Mouse (Mus musculus) C2C12 (cell line): ENCODE results near the gene Cdkn2d. TPM values are rescaled to one million over a fixed set of nuclear protein-coding genes. Genes with fewer than 3 reads are reported as not detected.
A peak's percentile ranks its signal among the peaks of the same experiment; 100 is the strongest.
"Not testable (repeated sequence)": the region's sequence is repeated elsewhere in the genome, so short reads cannot be mapped to it uniquely, and the experiment has no call there.

Experiments used
- H3K27me3 ChIP-seq: one replicate; pipeline ENCODE4 v1.6.1; 2011; ENCODE audit not compliant: control insufficient read depth, insufficient read depth, insufficient read length
- H3K36me3 ChIP-seq: one replicate; pipeline ENCODE4 v1.6.1; 2011; ENCODE audit not compliant: control insufficient read depth, insufficient read depth
- H3K4me3 ChIP-seq: one replicate; pipeline ENCODE4 v1.5.1; 2011; ENCODE audit warnings: mild to moderate bottlenecking, control low read depth; ENCODE audit not compliant: poor library complexity, insufficient read depth, severe bottlenecking
- H3K79me2 ChIP-seq: one replicate; pipeline ENCODE4 v1.6.1; 2011; ENCODE audit not compliant: control insufficient read depth, insufficient read depth
- H3K79me3 ChIP-seq: one replicate; pipeline ENCODE4 v1.6.1; 2011; ENCODE audit warnings: low read depth, control low read depth
- H3ac ChIP-seq: one replicate; pipeline ENCODE3; 2011; ENCODE audit warnings: low read depth; ENCODE audit not compliant: control insufficient read depth, insufficient read length
- CEBPB ChIP-seq: IDR thresholded peaks from one replicate; pipeline ENCODE4 v1.6.1; 2011; ENCODE audit warnings: low read depth, mild to moderate bottlenecking, control low read depth, moderate library complexity
- CTCF ChIP-seq: IDR thresholded peaks from one replicate; pipeline ENCODE4 v1.5.1; 2011; ENCODE audit not compliant: control insufficient read depth, insufficient read depth, insufficient read length
- FOSL1 ChIP-seq: IDR thresholded peaks from one replicate; pipeline ENCODE4 v1.8.0; 2011; ENCODE audit warnings: mild to moderate bottlenecking, low read length; ENCODE audit not compliant: poor library complexity, insufficient read depth, severe bottlenecking
- MAX ChIP-seq: IDR thresholded peaks from one replicate; pipeline ENCODE4 v1.6.1; 2011; ENCODE audit warnings: mild to moderate bottlenecking, control low read depth
- MYOD1 ChIP-seq: IDR thresholded peaks from one replicate; pipeline ENCODE4 v1.6.1; 2011; ENCODE audit warnings: low read depth; ENCODE audit not compliant: control insufficient read depth, insufficient read length
- MYOG ChIP-seq: IDR thresholded peaks from one replicate; pipeline ENCODE4 v1.6.1; 2011; ENCODE audit not compliant: control insufficient read depth, insufficient read length; ENCODE audit errors: extremely low read depth
- USF1 ChIP-seq: IDR thresholded peaks from one replicate; pipeline ENCODE4 v1.6.1; 2011; ENCODE audit warnings: low read depth, mild to moderate bottlenecking, control low read depth, moderate library complexity
- polyA plus RNA-seq: library from polyadenylated mRNA; unstranded; fragments of >200 nt; fragmentation: generic; extraction: Trizol; gene quantifications from one replicate; pipeline ENCODE4 v1.2.1, GENCODE M21; 2012; ENCODE audit warnings: missing spikeins

Cdkn2d gene
- polyA plus RNA-seq, 1 experiment: 49.4 TPM

- H3K79me3 ChIP-seq: no peaks in the 10 kb centered on the region
- H3K4me3 ChIP-seq: no peak overlapping the region
- H3K36me3 ChIP-seq: no peaks in the 10 kb centered on the region
- H3ac ChIP-seq: no peak overlapping the region
- TF ChIP-seq CTCF (no peak), USF1 (peak; percentile 23), CEBPB (no peak)
- H3K79me2 ChIP-seq: no peaks in the 10 kb centered on the region
- H3K27me3 ChIP-seq: no peaks in the 10 kb centered on the region
Measured at GRCm38 (mm10) chr9:21299014-21299413, 7.8 kb upstream of the Cdkn2d start.

- H3K36me3 ChIP-seq: no peaks in the 10 kb centered on the region
- no peak overlapping the region for H3K4me3 ChIP-seq
- no peak overlapping the region for H3ac ChIP-seq
- H3K79me2 ChIP-seq: peaks cover 25% of the 10 kb centered on the region
- TF ChIP-seq MYOD1 (no peak), MYOG (no peak), CTCF (no peak), USF1 (no peak), MAX (no peak), FOSL1 (no peak), CEBPB (no peak)
- no peaks in the 10 kb centered on the region for H3K27me3 ChIP-seq
- H3K79me3 ChIP-seq: peaks cover 17% of the 10 kb centered on the region
Measured at GRCm38 (mm10) chr9:21292271-21292670, 1.1 kb upstream of the Cdkn2d start.

GRCm38 (mm10) chr9:21291868-21292267, 661 bp upstream of the Cdkn2d start:
- H3K36me3 ChIP-seq, H3K27me3 ChIP-seq, H3ac ChIP-seq: not testable (repeated sequence)
- Histone ChIP-seq H3K4me3 (peak overlapping the region; percentile 26), H3K79me3 (peaks cover 21% of the 10 kb centered on the region), H3K79me2 (peaks cover 29% of the 10 kb centered on the region)

GRCm38 (mm10) chr9:21290589-21290988, 618 bp downstream of the Cdkn2d start:
- Histone ChIP-seq H3ac (peak overlapping the region; percentile 86), H3K36me3 (no peaks in the 10 kb centered on the region), H3K79me2 (peaks cover 42% of the 10 kb centered on the region), H3K27me3 (no peaks in the 10 kb centered on the region), H3K79me3 (peaks cover 31% of the 10 kb centered on the region), H3K4me3 (peak overlapping the region; percentile 60)
- no peak for TF ChIP-seq MYOD1
- no peak for TF ChIP-seq MYOG
- no peak for TF ChIP-seq CEBPB
- no peak for TF ChIP-seq CTCF
- TF ChIP-seq USF1: no peak
- no peak for TF ChIP-seq MAX
- no peak for TF ChIP-seq FOSL1

GRCm38 (mm10) chr9:21289337-21289671, 1.9 kb downstream of the Cdkn2d start:
- Histone ChIP-seq H3K79me2 (peaks cover 50% of the 10 kb centered on the region), H3K79me3 (peaks cover 31% of the 10 kb centered on the region), H3K27me3 (no peaks in the 10 kb centered on the region), H3K36me3 (peaks cover 8% of the 10 kb centered on the region), H3K4me3 (no peak overlapping the region), H3ac (no peak overlapping the region)
- TF ChIP-seq CEBPB (no peak), CTCF (no peak), FOSL1 (no peak), MYOD1 (no peak), MYOG (no peak), MAX (no peak), USF1 (no peak)

- peaks cover 50% of the 10 kb centered on the region for H3K79me2 ChIP-seq
- H3K79me3 ChIP-seq: peaks cover 31% of the 10 kb centered on the region
- no peaks in the 10 kb centered on the region for H3K27me3 ChIP-seq
- no peak overlapping the region for H3K4me3 ChIP-seq
- TF ChIP-seq MAX: no peak
- TF ChIP-seq CTCF: no peak
- TF ChIP-seq CEBPB: no peak
- no peak for TF ChIP-seq FOSL1
- TF ChIP-seq MYOD1: no peak
- no peak for TF ChIP-seq USF1
- no peak for TF ChIP-seq MYOG
- no peak overlapping the region for H3ac ChIP-seq
- peaks cover 14% of the 10 kb centered on the region for H3K36me3 ChIP-seq
Measured at GRCm38 (mm10) chr9:21288404-21289336, 2.5 kb downstream of the Cdkn2d start.
